Mouse (Mus musculus): ENCODE measurements around the gene Adora3.

Gene Adora3

DNA sequence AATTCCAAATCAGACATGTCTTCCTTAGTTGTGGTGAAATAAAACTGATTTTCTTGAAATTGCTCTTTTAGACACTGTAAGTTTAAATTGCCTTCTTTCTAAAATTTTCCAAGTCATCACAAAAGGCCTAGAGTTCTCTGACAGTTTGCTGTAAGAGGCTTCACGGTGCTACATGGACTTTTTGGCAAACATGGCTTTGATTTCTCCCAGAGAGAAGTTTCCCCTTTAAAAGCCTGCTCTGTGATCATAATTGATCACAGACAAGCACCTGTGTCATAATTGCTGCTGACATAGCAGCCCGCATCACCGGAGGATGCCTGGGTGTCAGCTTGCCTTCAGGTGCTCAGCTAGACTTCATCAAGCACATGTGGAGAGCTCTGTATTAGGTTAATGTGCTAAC lies at the start of gene Adora3, which contains the start of gene Tmigd3:
TSS of gene Adora3 (plus strand) at position 301 of the 400 bp plus-strand sequence.
TSS of gene Tmigd3 (plus strand) at position 346 of the 400 bp plus-strand sequence.
- in situ Hi-C loops (cut with MseI, MboI), result no loop called here

DNA sequence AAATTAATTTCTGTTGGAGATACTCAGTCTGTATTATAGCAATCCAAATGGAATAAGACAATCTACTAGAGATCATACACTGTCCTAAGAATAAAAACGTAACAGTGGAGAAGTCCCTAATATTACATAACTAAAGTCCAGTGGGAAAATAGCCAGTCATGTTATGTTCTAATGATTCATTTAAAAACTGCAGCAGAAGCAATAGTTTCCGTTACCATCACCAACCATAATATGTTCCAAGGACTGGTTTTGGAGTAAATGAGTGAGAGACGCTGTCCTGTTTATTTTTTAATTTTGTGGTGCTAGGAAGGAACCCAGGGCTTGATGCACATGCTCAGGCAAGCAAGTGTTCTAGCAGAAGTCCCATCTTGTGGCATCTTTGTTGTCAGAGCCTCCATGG lies 49.2 kb upstream of the Adora3 start:
- in situ Hi-C loops (cut with MseI, MboI), result no loop called here

DNA sequence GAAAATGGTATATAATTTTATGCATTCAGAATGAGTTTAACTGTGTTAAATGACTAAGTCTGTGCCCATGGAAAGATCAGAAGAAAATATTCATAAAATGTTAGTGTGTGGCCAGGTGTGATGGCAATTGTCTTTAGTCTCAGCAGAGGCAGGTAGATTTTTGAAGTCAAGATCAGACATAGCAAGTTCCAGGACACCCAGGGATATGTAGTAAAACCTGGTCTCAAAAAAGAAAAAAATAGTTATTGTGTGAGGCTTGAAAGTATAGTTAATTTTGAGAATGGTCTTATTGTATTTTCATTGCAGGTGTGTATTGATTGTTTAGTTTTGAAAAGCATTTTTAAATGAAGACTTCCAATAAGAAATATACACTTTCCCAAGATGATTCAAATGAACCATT lies 47.0 kb upstream of the Adora3 start:
- in situ Hi-C loops (cut with MseI, MboI), result no loop called here

DNA sequence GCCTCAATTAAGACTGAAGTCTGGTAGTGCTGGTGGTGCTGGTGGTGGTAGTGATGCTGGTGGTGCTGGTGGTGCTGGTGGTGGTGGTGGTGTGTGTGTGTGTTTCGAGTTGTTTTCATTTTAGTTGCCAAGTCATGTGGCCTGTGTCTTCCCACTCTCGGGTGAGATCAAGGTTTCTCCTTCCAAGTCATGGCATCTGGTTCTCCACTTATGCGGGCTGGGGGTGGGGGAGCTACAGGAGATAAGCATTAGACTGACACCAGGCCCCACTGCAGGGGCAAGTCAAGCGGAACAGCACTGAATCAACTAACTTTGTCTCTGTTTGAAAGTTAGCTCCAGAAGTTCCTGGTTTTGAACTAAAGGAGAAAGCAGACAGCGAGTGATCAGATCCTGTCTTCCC lies 46.6 kb upstream of the Adora3 start:
- in situ Hi-C loops (cut with MseI, MboI), result no loop called here

DNA sequence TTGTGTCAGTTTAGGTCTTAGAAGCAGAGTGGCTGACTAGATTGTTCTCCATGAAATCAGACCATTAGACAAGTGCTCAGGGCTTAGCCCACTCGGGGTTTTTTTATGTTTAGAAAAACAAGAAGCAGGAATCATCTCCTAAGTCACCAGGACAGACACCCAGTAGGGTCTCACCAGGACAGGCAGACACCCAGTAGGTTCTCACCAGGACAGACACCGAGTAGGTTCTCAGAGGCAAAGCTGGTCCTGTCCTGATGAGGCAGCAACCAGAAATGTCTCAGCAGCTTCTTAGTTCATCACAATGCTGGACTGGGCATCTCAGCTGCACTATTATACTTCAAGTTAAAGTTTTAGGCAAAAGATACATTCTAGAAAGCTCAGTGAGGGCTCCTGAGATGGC lies 46.0 kb upstream of the Adora3 start:
- in situ Hi-C loops (cut with MseI, MboI), result no loop called here

DNA sequence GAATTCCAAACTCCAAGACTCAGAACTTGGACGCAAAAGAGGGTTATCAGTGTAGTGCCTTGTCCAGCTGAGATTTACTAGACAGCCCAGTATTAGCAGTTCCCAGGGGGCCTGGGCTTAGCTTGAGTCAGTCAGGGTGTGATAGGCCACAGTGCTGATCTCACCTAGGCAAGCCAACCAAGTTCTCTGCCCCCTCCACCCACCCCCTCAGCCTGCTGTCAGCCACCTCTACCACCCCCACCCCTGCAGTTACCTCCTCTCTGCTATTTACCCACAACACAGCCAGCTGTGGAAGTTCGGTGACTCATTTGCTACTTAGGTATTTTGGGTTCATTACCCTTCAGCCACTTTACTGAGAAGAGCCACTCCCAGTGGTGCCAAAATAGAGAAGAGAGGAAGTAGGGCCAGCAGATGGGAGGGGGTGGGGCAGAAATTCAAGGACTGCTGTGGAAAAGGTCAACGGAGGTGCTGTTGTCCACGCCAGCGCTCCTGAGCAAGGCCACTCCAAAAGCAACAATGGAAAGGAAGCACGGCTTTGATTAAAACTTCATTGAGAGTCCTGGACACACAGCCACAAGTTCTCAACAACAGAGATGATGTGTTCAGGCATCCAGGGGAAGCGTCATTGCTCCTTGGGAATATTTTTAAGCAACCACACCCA lies 45.0 kb upstream of the Adora3 start:
- in situ Hi-C loops (cut with MseI, MboI), result no loop called here

DNA sequence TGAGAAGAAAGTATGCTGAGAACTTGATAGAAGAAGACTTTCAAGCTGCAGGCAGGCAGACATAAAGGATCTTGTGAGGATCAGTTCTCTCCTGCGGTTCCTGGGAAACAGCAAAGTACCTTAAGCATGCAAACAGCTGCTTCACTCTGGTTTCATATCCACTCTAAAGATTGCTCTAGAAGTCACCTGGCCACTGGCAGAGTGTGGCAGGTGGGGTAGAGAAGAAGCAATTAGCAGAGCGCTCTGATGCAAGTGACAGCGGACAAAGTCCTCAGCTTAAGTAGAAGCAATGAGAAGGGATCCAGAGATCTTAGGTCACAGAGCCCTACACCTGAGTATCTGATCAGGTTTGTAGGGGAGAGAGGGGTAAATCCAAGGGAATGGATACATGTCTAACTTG lies 39.1 kb upstream of the Adora3 start:
- in situ Hi-C loops (cut with MseI, MboI), result no loop called here

DNA sequence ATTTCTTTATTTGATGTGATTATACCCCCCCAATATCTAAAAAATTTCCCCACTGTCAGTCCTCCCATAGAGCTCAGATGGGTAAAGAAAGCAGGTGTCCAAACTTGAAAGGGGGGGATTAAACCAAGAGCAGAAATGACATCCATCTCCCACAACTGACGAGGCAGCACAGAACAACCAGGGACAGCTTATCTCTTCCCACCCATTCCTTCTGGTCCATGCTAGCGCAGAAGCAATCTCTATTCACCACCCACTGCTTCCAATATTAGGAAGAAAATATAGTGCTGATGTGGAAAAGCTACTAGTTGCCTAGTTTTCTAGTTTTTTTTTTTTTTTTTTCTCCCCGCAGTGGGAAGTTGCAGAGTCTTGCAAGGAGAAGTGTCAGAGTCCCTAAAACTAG lies 34.8 kb upstream of the Adora3 start:
- in situ Hi-C loops (cut with MseI, MboI), result no loop called here

DNA sequence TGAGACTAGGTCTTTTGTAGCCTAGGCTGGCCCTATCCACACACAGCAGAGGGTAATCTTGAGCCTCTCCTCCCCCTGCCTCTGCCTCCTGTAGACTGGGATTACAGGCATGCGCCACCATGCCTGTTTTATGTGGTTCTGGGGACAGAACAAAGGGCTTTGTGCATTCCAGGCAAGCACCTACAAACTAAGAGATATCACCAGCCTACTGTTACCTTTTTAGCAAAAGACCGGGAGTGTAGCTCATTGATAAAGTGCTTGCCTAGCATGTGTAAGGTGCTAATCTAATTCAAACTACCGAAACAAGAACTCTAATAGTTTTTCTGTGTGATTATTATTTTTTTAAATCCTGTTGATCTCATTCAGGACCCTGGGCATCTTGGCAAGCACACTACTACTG lies 33.8 kb upstream of the Adora3 start:
- in situ Hi-C loops (cut with MseI, MboI), result no loop called here

DNA sequence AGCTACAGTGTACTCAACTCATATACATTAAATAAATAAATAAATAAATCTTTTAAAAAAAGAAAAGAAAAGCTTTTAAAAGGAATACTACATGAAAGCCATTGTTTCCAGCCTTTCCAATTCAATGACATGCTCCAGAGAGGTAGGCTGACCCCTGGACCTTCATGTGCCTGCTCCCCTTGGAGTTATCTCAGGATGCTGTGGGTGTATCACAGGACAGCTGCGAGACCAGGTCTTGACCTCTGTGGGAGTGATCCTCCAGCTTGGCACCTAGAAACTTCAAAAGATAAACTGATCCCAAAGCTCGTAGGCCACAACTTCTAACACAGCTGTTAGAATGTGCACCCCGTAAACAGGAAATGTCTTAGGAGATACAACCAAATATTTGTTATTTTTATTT lies 32.0 kb upstream of the Adora3 start:
- in situ Hi-C loops (cut with MseI, MboI), result no loop called here

DNA sequence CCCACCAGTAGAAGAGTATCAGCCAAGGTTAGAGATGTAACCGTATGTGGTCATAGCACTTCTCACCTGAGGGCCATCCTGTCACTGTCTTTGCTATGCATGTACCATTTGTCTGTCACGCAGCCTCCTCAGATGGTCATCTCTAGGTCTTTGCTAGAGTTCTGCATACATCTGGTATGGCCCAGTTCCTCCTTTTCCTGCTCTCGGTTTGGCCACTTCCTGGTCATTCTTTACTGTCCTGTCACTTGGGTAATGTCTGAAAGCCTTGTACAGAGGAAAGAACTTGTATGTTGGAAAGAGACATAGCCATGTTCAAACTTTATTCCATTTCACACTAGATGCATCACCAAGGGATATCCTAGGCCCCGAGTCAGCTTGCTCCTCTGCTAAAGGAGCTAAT lies 30.8 kb upstream of the Adora3 start:
- in situ Hi-C loops (cut with MseI, MboI), result no loop called here

DNA sequence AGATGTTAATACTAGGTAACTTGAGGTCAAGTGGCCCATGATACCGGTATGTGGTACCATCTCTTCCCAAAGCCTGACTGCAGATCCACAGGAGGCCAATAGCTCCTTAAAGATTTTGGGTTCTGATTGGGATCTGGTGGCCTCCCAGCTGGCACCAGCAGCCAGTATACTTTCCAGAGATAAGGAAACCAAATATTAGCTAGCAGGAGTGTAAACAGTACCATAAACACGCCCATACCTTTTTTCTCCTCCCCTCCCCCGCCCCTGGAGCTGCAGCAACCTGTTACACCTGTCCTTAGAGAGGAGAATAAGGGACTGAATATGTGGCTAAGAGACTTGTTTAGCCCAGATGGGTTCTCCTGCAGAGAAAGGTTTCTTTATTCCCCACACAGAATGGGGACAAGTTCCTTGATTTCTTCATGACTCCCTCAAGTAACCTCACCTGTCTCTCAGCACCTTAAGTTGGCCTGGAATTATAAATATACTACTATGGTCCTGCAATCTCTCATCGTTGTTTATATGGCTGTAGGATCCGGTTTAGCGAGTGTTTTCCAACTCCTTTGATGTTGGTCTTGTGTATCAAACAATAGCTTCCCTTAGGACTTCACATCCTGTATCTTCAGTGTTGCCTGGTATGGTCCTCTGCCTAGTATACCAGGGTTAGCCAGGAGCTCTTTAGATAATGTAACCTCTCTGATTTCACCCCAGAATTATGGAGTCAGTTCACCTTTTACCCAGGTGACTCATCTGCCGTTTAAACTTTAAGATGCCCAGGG lies 24.2 kb upstream of the Adora3 start:
- in situ Hi-C loops (cut with MseI, MboI), result no loop called here

DNA sequence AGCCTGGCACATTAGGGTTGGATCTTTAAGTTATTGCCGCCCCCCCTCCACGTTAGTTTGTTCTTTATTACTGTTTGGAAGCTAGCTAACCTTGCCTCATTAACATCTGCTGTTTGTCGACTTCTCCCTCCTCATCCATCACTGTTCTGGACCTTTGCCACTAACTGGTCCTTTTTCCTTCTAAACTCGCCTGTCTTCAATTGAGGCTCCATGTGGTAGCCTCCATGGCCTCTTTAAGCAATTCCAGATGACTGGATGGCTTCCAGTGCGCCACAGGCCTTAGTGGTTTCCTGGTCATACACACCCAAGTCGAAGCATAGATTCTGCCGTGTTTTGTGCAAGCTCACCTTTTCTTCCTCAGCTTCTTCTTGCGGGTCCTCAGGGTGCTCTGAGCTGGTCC lies 16.9 kb upstream of the Adora3 start:
- in situ Hi-C loops (cut with MseI, MboI), result no loop called here

DNA sequence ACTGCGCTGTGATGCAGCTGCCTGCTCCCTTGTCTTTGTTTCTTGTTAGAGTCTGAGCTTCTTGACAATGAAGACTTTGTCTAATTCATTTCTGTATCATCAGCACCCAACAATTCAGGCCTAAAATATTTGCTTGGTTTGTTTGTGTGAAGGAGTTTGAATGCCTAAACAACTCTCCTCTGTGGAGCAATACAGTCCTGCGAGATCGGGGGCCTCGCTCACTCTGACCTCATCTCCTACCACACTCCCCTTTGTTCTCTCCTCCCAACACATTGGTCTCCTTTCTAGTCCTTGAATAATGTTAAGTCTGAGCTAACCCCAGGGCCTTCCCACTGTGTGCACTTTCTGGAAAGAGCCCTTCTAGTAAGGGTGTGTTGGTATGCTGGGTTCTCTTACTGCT lies 15.9 kb upstream of the Adora3 start:
- in situ Hi-C loops (cut with MseI, MboI), result no loop called here

DNA sequence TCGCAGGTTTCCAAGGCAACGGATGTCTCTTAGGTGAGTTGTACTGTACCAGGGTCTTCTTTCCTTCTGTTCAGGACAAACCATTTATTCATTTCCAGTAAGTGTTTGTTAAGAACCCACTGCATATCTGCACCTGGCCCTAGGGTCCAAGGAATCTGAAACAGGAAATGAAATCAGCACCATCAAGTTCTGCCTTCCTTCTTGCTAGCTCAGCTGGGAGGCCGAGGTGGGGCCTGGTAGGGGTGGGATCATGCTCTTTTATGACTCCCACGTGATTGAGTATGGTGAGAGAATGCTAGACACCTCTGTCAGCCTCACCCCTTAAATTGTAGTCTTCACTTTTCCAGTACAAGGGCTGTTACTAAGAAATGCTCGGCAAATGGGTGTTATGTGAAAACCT lies 13.1 kb upstream of the Adora3 start:
- in situ Hi-C loops (cut with MseI, MboI), result no loop called here

DNA sequence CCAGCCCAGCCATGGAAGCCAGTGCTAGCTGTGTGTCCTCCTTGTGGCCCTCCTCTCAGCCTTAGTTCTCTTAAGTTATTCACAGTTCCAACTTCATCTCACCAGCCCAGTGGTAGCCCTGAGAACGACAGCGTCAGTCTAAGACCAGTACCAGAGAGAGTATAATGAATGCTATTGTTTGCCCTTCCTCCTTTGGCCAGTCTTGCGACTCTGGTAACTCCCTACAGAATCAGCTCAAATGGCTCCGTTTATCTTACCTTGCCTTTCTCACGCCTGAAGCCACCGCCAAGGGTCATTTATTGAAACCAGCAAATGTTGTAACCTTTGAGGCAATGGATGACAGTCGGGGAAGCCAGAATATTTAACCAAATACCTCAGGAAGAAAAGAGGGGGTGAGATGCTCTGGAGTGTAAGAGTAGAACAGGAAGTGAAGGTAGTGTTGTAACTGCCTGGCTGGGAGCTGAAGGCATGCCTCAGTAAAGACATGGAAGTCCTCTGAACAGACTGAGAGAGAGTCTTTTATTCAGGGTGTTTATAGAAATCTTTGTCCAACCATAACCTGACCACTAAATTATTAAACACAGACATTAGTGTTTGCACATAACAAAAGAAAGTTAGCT lies 8.8 kb upstream of the Adora3 start:
- in situ Hi-C loops (cut with MseI, MboI), result no loop called here

DNA sequence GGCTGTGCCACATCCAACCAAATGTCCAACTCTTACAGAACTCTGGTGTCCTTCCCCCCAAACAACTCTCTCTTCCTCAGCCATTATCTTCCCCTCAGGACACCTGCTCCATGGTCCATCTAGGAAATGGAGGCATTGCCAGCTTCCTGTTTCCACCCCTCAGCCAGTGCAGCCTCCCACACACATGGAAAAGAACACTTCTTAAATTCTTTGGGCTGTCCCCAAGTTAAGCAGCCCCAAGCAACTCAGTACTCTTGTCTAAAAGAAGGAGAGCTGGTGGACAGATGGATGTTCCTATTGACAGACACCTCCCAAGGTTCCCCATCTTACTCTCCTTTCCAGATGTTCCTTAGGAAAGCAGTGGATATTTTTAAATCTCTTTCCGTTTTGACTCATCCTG lies 6.5 kb upstream of the Adora3 start:
- in situ Hi-C loops (cut with MseI, MboI), result no loop called here

DNA sequence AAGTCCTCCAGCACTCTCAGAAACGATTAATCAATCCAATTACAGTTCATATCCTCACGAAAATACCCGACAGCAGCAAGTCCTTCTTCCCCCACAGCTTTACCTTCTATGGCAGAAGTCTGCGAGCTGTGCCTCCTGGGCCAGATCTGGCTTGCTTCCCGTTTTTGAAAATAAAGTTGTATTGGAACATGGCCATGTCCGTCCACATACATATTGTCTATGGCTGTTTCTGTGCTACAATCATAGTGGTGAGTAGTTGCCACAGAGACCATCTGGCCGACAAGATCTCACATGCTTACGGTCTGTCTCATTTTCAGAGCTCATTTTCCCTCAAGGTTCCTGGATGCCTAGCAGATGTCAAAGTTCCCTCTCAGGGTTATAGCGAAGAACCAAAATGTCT lies 5.5 kb upstream of the Adora3 start:
- in situ Hi-C loops (cut with MseI, MboI), result no loop called here

DNA sequence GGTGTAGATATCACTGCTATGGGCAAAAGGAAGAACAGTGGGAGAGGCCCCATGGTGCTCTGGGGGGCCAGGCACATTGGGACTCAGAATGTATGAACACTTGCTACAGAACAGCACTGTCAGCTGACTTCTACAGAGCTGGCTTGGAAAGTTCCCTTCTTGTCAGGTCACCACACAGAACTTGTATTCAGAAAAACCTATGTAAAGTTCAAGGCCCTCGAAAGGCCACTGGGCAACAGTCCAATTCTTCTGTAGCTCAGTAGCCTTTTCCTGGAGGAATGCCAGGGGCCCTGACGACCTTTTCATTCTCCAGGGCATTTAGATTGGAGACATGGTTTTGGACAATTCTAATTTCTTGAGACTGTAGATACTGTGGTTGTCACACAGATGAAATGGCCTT lies 2.5 kb upstream of the Adora3 start:
- in situ Hi-C loops (cut with MseI, MboI), result no loop called here

DNA sequence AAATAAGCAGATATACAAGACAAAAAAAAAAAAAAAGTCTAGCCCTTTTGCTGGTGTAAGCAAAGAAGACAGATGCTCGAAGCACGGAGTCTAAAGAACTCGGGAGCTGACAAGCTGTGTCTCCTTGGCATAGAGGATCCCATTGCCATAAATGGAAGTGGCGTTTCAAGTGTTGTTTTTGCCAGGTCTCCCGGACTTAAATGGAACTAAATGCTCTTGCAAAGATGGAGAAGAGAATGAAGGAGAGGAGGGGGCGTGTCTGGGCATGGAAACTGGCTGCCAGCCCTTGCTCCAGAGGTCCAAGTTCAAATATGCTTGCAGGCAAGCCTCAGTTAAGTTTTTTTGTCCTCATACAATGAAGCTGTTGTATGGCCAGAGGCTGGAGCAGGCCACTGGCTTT lies 1.4 kb downstream of the Adora3 start:
- in situ Hi-C loops (cut with MseI, MboI), result no loop called here

DNA sequence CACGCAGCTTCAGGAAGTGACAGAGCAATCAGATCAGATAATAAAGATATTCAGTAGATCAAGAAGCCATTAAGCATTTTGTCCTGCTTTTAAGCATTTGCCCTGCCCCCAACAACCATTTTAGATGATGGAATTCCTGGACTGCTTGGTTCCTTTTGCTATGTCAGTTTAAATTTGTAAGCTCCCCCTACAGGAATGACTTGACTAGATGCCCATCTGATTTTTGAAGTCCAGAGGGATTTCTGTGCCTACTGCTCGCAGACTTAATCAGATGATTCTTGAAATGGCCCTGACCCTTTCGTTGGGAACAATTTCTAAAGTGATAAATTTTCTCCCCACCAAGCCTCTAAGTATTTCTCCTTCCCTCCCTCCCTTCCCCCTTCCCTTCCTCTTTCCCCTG lies 1.9 kb downstream of the Adora3 start:
- in situ Hi-C loops (cut with MseI, MboI), result no loop called here

DNA sequence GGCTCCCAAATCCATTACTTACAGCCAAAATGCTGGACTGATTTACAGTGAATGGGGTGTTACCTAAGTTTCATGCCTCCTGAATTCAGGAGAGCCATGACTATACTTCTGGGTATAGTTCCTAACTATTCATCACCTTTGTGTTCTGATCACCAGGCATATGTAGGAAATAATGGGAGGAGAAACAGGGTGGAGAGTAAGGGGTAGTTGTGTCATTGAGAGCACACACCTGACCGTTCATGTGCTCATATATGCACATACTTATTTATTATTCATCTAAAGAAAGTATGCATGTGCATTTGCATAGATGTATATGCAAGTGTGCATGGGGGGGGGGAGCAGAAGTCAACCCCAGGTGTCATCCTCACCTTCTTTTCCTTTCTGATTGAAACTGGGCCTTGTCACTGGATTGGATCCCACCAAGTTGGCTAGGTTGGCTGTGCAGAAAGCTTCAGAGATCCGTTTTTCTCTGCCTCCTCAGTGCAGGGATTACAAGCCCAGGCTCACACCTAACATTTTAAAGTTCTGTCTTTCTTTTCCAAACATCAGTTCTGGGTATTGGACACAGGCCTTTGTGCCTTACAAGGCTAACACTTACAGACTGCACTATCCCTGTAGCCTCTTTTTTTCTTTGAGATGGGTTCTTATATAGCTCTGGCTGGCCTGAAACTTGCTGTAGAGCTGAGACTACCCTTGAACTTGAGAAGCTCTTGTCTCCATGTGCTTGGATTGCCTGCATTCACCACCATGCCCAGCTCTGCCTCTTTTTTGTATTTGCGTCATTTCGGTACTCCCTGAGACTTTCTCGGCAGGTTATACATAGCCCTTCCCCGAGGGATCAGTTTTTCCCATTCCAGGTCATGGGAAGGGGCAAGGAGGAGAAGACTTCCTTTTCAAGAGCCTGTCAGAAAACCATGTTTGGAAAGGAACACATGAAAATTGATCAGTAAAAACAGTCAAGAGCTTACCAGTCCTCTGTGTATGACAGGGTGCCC lies 3.1 kb downstream of the Adora3 start:
- in situ Hi-C loops (cut with MseI, MboI), result no loop called here

Measured in mouse trophoblast stem cell (cell line).